Mouse (Mus musculus): ENCODE data around the gene Map2k3.

DNA sequence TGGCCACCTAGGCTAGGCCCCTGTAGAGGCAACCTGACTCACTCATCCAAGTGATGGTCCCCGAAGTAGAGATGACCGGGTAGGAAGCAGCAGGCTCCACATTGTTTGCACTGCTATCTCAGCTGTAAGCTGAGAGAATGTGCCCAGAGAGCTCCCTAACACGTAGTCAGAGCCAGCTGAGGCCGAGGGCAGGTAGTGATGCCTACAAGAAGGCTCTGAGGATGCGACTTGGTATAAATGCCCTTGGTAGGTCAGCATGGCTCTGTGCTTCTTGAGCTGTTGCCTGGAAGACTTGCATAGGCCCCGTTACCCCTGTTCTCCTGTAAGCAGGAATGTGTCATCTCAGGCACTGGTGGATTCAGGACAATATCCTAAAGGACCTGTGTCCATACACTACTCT is 21.2 kb downstream of the Map2k3 start:
- TF ChIP-seq CTCF (IDR thresholded peaks at IDR 0.05) (no peak), EP300 (IDR thresholded peaks at IDR 0.05; ENCODE audit: insufficient read depth, low read depth, low read length) (no peak)
